Mouse (Mus musculus) kidney, postnatal 0 days (tissue): ENCODE data around the gene Ptpn18. TPM values are rescaled to one million over a fixed set of nuclear protein-coding genes. Genes with fewer than 3 reads are reported as not detected.

Experiments used
- ATAC-seq: fragments of 200-750 bp; cut with Nextera tagmentation; replicated peaks from 2 replicates; pipeline ENCODE4 v1.8.0; 2017; ENCODE audit warnings: low read depth, moderate number of reproducible peaks, moderate TSS enrichment, moderate library complexity; ENCODE audit not compliant: low FRiP score
- DNase-seq: peaks from one replicate; pipeline ENCODE4 v3.0.0-alpha.2; 2016; ENCODE audit warnings: low spot score
- H3K27ac ChIP-seq: fragments of 300-500 bp; sonication (generic); 2 replicates; pipeline ENCODE4 v1.5.1; 2014; ENCODE audit warnings: mild to moderate bottlenecking
- H3K27me3 ChIP-seq: fragments of 300-500 bp; sonication (generic); 2 replicates; pipeline ENCODE4 v1.6.1; 2014; ENCODE audit warnings: low read length, mixed read lengths; ENCODE audit not compliant: insufficient read depth
- H3K36me3 ChIP-seq: fragments of 300-500 bp; sonication (generic); 2 replicates; pipeline ENCODE4 v1.6.1; 2014; ENCODE audit warnings: low read length, mixed read lengths; ENCODE audit not compliant: insufficient read depth
- H3K4me1 ChIP-seq: fragments of 300-500 bp; sonication (generic); replicated peaks from 2 replicates; pipeline ENCODE4 v1.6.1; 2014; ENCODE audit warnings: antibody characterized with exemption, low read length, mixed read lengths; ENCODE audit not compliant: insufficient read depth
- H3K4me2 ChIP-seq: fragments of 300-500 bp; sonication (generic); 2 replicates; pipeline ENCODE4 v1.6.1; 2014; ENCODE audit warnings: mild to moderate bottlenecking, low read length, moderate library complexity, mixed read lengths
- H3K4me3 ChIP-seq: fragments of 300-500 bp; sonication (generic); replicated peaks from 2 replicates; pipeline ENCODE4 v1.5.1; 2014; ENCODE audit warnings: low read depth, low read length
- H3K9ac ChIP-seq: fragments of 300-500 bp; sonication (generic); 2 replicates; pipeline ENCODE4 v1.6.1; 2014; ENCODE audit warnings: low read depth, low read length
- H3K9me3 ChIP-seq: fragments of 300-500 bp; sonication (generic); replicated peaks from 2 replicates; pipeline ENCODE4 v1.6.1; 2016; ENCODE audit warnings: low read length, inconsistent platforms, mixed read lengths
- CTCF ChIP-seq: IDR thresholded peaks from 2 replicates; pipeline ENCODE4 v1.5.1; 2016; ENCODE audit warnings: antibody characterized with exemption, low read depth, mild to moderate bottlenecking, moderate library complexity
- WGBS: fragments of 180-500 bp; shearing (Covaris S2); extraction: QIAGEN DNeasy Blood & Tissue Kit; methylation state at CpG from one replicate; pipeline ENCODE4 v1.1.7; 2014; 5-methylcytosine and 5-hydroxymethylcytosine counted together
- polyA plus RNA-seq: library from polyadenylated mRNA; unstranded; fragments of >200 nt; fragmentation: Nextera tagmentation; extraction: Ambion mirVana; gene quantifications from 2 replicates; pipeline ENCODE4 v1.2.1, GENCODE M21; 2015

Ptpn18 gene
- polyA plus RNA-seq, 1 experiment from 2014 or later = 33.9 TPM

GRCm38 (mm10) chr1:34438381-34439051 is 21.0 kb upstream of the Ptpn18 start:
- Histone ChIP-seq H3K4me3 (peak overlapping the region; percentile 73), H3K27ac (0 out of 2 replicates have a peak overlapping the region, but pooled peaks have one; percentile 47), H3K36me3 (peaks cover 10% of the 10 kb centered on the region), H3K4me1 (peaks cover 12% of the 10 kb centered on the region; the same call in 1 of the 2 replicates), H3K9ac (peak overlapping the region; percentile 64), H3K27me3 (no peaks in the 10 kb centered on the region), H3K9me3 (no peaks in the 10 kb centered on the region), H3K4me2 (peak overlapping the region; percentile 84)
- 34% methylated on average over 16 of the region's 20 CpGs for WGBS
- no peak for ATAC-seq
- TF ChIP-seq CTCF = no peak
- no peak for DNase-seq

- ATAC-seq = peak; percentile 97
- under 1% methylated on average over 48 of the region's 48 CpGs for WGBS
These were observed 20.2 kb upstream of the Ptpn18 start, which contains the start of the genes Ccdc115 and Imp4 for GRCm38 (mm10) chr1:34439215-34439960. Ccdc115 (minus strand) TSS chr1:34439672. Imp4 (plus strand) TSS chr1:34439851.

GRCm38 (mm10) chr1:34439961-34440630 is 19.5 kb upstream of the Ptpn18 start:
- no peaks in the 10 kb centered on the region for H3K9me3 ChIP-seq
- H3K9ac ChIP-seq = peak overlapping the region; percentile 70
- H3K36me3 ChIP-seq = peaks cover 26% of the 10 kb centered on the region
- no peaks in the 10 kb centered on the region for H3K27me3 ChIP-seq
- ATAC-seq = peak; percentile 1; the same call in 1 of the 2 replicates
- peak overlapping the region; percentile 78 for H3K27ac ChIP-seq
- 8% methylated on average over 31 of the region's 31 CpGs for WGBS
- peak overlapping the region; percentile 73 for H3K4me3 ChIP-seq
- H3K4me1 ChIP-seq = peaks cover 8% of the 10 kb centered on the region; the same call in 1 of the 2 replicates
- DNase-seq = no peak
- peak overlapping the region; percentile 64 for H3K4me2 ChIP-seq
- TF ChIP-seq CTCF = peak; percentile 47

More at GRCm38 (mm10) chr1:34439215-34439960, 20.2 kb upstream of the Ptpn18 start, which contains the start of the genes Ccdc115 and Imp4:
- H3K9ac ChIP-seq = peak within 1 kb of the TSS; percentile 70
- peaks cover 8% of the 10 kb centered on the region; the same call in 1 of the 2 replicates for H3K4me1 ChIP-seq
- peak within 1 kb of the TSS; percentile 73 for H3K4me3 ChIP-seq
- no peaks in the 10 kb centered on the region for H3K27me3 ChIP-seq
- DNase-seq = peak; percentile 100
- H3K4me2 ChIP-seq = peak within 1 kb of the TSS; percentile 84
- peaks cover 19% of the 10 kb centered on the region for H3K36me3 ChIP-seq
- H3K9me3 ChIP-seq = no peaks in the 10 kb centered on the region
- no peak for TF ChIP-seq CTCF
- peak within 1 kb of the TSS; percentile 78 for H3K27ac ChIP-seq

GRCm38 (mm10) chr1:34443124-34443523 is 16.4 kb upstream of the Ptpn18 start:
- WGBS = 92% methylated on average over 6 of the region's 6 CpGs
- H3K9me3 ChIP-seq = no peaks in the 10 kb centered on the region
- H3K27ac ChIP-seq = no peak overlapping the region
- no peak overlapping the region for H3K4me3 ChIP-seq
- no peak for DNase-seq
- H3K4me2 ChIP-seq = no peak overlapping the region
- H3K4me1 ChIP-seq = peaks cover 8% of the 10 kb centered on the region; the same call in 1 of the 2 replicates
- no peak for ATAC-seq
- H3K9ac ChIP-seq = no peak overlapping the region
- no peak for TF ChIP-seq CTCF
- H3K27me3 ChIP-seq = no peaks in the 10 kb centered on the region
- peaks cover 35% of the 10 kb centered on the region for H3K36me3 ChIP-seq

- Histone ChIP-seq H3K4me1 (no peaks in the 10 kb centered on the region), H3K27me3 (no peaks in the 10 kb centered on the region), H3K9ac (no peak overlapping the region), H3K27ac (no peak overlapping the region), H3K4me3 (no peak overlapping the region), H3K4me2 (0 out of 2 replicates have a peak overlapping the region, but pooled peaks have one; percentile 84), H3K9me3 (no peaks in the 10 kb centered on the region), H3K36me3 (no peaks in the 10 kb centered on the region)
- no peak for TF ChIP-seq CTCF
- DNase-seq (no peak), ATAC-seq (no peak)
- 34% methylated on average over 8 of the region's 8 CpGs for WGBS
These were observed 1.1 kb upstream of the Ptpn18 start for GRCm38 (mm10) chr1:34458431-34458830.

GRCm38 (mm10) chr1:34460061-34460441 is 489 bp downstream of the Ptpn18 start:
- peak; percentile 44 for ATAC-seq
- no peak for DNase-seq
- Histone ChIP-seq H3K36me3 (no peaks in the 10 kb centered on the region), H3K4me3 (peak overlapping the region; percentile 54), H3K4me2 (peak overlapping the region; percentile 84), H3K9me3 (no peaks in the 10 kb centered on the region), H3K27me3 (no peaks in the 10 kb centered on the region), H3K27ac (peak overlapping the region; percentile 69), H3K9ac (peak overlapping the region; percentile 56), H3K4me1 (no peaks in the 10 kb centered on the region)
- WGBS = 3% methylated on average over 15 of the region's 15 CpGs
- no peak for TF ChIP-seq CTCF
